Mouse (Mus musculus) lung, postnatal 0 days (tissue): ENCODE data around the gene Frem2. TPM values are rescaled to one million over a fixed set of nuclear protein-coding genes. Genes with fewer than 3 reads are reported as not detected.

Experiments used
- ATAC-seq: fragments of 200-750 bp; cut with Nextera tagmentation; 2 replicates; pipeline ENCODE4 v1.8.0; 2017; ENCODE audit warnings: moderate library complexity
- DNase-seq: peaks from one replicate; pipeline ENCODE4 v3.0.0-alpha.2; 2016; ENCODE audit warnings: low spot score
- H3K27ac ChIP-seq: fragments of 300-500 bp; sonication (generic); 2 replicates; pipeline ENCODE4 v1.5.1; 2014; ENCODE audit warnings: antibody characterized with exemption, mild to moderate bottlenecking, low read length, mixed read lengths
- H3K27me3 ChIP-seq: fragments of 300-500 bp; sonication (generic); replicated peaks from 2 replicates; pipeline ENCODE4 v1.6.1; 2014; ENCODE audit warnings: low read length, mixed read lengths; ENCODE audit not compliant: insufficient read depth
- H3K36me3 ChIP-seq: fragments of 300-500 bp; sonication (generic); 2 replicates; pipeline ENCODE4 v1.6.1; 2014; ENCODE audit warnings: low read length, mixed read lengths; ENCODE audit not compliant: insufficient read depth
- H3K4me1 ChIP-seq: fragments of 300-500 bp; sonication (generic); 2 replicates; pipeline ENCODE4 v1.6.1; 2014; ENCODE audit warnings: antibody characterized with exemption, low read depth, low read length, mixed read lengths; ENCODE audit not compliant: insufficient read depth
- H3K4me2 ChIP-seq: fragments of 300-500 bp; sonication (generic); replicated peaks from 2 replicates; pipeline ENCODE4 v1.6.1; 2014; ENCODE audit warnings: low read depth, mild to moderate bottlenecking, low read length, moderate library complexity, mixed read lengths
- H3K4me3 ChIP-seq: fragments of 300-500 bp; sonication (generic); 2 replicates; pipeline ENCODE4 v1.5.1; 2014; ENCODE audit warnings: low read depth, low read length
- H3K9ac ChIP-seq: fragments of 300-500 bp; sonication (generic); replicated peaks from 2 replicates; pipeline ENCODE4 v1.6.1; 2014; ENCODE audit warnings: low read depth, mild to moderate bottlenecking
- H3K9me3 ChIP-seq: fragments of 300-500 bp; sonication (generic); 2 replicates; pipeline ENCODE4 v1.6.1; 2016; ENCODE audit warnings: low read length, mixed read lengths
- CTCF ChIP-seq: IDR thresholded peaks from 2 replicates; pipeline ENCODE4 v1.5.1; 2016; ENCODE audit warnings: antibody characterized with exemption, mild to moderate bottlenecking
- EP300 ChIP-seq: IDR thresholded peaks from 2 replicates; pipeline ENCODE4 v1.6.1; 2016; ENCODE audit warnings: antibody characterized with exemption, mild to moderate bottlenecking, control low read depth
- whole genome bisulfite sequencing: fragments of 180-500 bp; shearing (Covaris S2); extraction: QIAGEN DNeasy Blood & Tissue Kit; methylation state at CpG from one replicate; pipeline ENCODE4 v1.1.7; 2014; 5-methylcytosine and 5-hydroxymethylcytosine counted together
- polyA plus RNA-seq: library from polyadenylated mRNA; unstranded; fragments of >200 nt; fragmentation: Nextera tagmentation; extraction: Ambion mirVana; gene quantifications from 2 replicates; pipeline ENCODE4 v1.2.1, GENCODE M21; 2015

Gene Frem2
- polyA plus RNA-seq, 1 experiment from 2014 or later: 1.6 TPM

DNA sequence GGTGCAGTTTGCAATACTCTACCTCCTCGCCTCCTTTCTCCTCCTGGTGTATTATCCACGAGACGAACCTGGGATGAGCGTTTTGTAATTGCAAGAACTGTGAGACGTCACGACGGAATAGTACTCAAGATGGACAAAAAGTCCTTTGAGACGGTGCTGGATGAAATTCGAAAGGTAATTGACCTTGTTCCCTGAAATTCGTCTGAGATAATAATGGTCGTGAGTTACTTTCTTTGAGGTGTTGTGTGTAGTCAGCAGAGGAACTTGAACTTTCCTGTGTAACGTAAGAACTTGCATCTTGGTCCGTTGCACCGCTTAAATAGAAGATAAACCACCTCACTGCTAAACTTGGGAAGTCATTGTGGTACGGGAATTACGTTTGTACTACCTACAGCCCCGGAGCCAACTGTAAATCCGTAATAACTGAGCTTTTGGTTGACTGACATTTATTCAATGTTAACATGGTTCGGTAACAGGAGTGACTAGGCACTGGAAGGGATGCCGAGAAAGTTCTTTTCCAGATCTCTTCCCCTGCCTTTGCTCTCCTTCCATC, 192.9 kb downstream of the Frem2 start:
- DNase-seq (peak; percentile 25), ATAC-seq (no peak)
- Histone ChIP-seq H3K9ac (peak overlapping the region; percentile 83), H3K36me3 (peaks cover 4% of the 10 kb centered on the region; the same call in 1 of the 2 replicates), H3K4me2 (peak overlapping the region; percentile 76), H3K4me3 (peak overlapping the region; percentile 69), H3K27me3 (no peaks in the 10 kb centered on the region), H3K4me1 (peaks cover 13% of the 10 kb centered on the region; the same call in 1 of the 2 replicates), H3K27ac (peak overlapping the region; percentile 88), H3K9me3 (no peaks in the 10 kb centered on the region)
- TF ChIP-seq EP300 (no peak), CTCF (no peak)
- WGBS: under 1% methylated on average over 20 of the region's 20 CpGs

Other genes with a start within 250 kb of the Frem2 start
- gene Nhlrc3, start 194.0 kb downstream of the Frem2 start, polyA plus RNA-seq: 11.1 and 11.2 TPM in 2 replicates
- 10.8 and 12.6 TPM in 2 replicates for gene Proser1, start 193.7 kb downstream of the Frem2 start, polyA plus RNA-seq
- gene Stoml3, start 168.7 kb downstream of the Frem2 start, polyA plus RNA-seq: 0.08 and 0.20 TPM in 2 replicates
- gene Gm10985, start 187.7 kb upstream of the Frem2 start, polyA plus RNA-seq: not detected in 2 replicates
- 89.7 and 91.3 TPM in 2 replicates for gene Ufm1, start 206.5 kb upstream of the Frem2 start, polyA plus RNA-seq